Mouse (Mus musculus) neural tube, embryonic 13.5 days (tissue): ENCODE measurements around the gene Tenm2. TPM values are rescaled to one million over a fixed set of nuclear protein-coding genes. Genes with fewer than 3 reads are reported as not detected.

Experiments
- ATAC-seq: fragments of 200-750 bp; cut with Nextera tagmentation; 2 replicates; pipeline ENCODE4 v1.8.0; 2017; ENCODE audit warnings: low read depth, mild to moderate bottlenecking, moderate TSS enrichment, moderate library complexity
- H3K27ac ChIP-seq: fragments of 300-500 bp; sonication (generic); replicated peaks from 2 replicates; pipeline ENCODE4 v1.5.1; 2015; ENCODE audit warnings: moderate library complexity, mild to moderate bottlenecking, inconsistent platforms
- H3K27me3 ChIP-seq: fragments of 300-500 bp; sonication (generic); 2 replicates; pipeline ENCODE4 v1.6.1; 2015; ENCODE audit warnings: mild to moderate bottlenecking, inconsistent platforms
- H3K36me3 ChIP-seq: fragments of 300-500 bp; sonication (generic); 2 replicates; pipeline ENCODE4 v1.6.1; 2015; ENCODE audit warnings: mild to moderate bottlenecking, inconsistent platforms
- H3K4me1 ChIP-seq: fragments of 300-500 bp; sonication (generic); replicated peaks from 2 replicates; pipeline ENCODE4 v1.6.1; 2015; ENCODE audit warnings: inconsistent platforms
- H3K4me2 ChIP-seq: fragments of 300-500 bp; sonication (generic); 2 replicates; pipeline ENCODE4 v1.6.1; 2015; ENCODE audit warnings: inconsistent platforms, mild to moderate bottlenecking, moderate library complexity
- H3K4me3 ChIP-seq: fragments of 300-500 bp; sonication (generic); 2 replicates; pipeline ENCODE4 v1.5.1; 2015; ENCODE audit warnings: mild to moderate bottlenecking, inconsistent platforms
- H3K9ac ChIP-seq: fragments of 300-500 bp; sonication (generic); 2 replicates; pipeline ENCODE4 v1.6.1; 2015; ENCODE audit warnings: moderate library complexity, mild to moderate bottlenecking, inconsistent platforms
- H3K9me3 ChIP-seq: fragments of 300-500 bp; sonication (generic); 2 replicates; pipeline ENCODE4 v1.6.1; 2016; ENCODE audit warnings: inconsistent platforms
- WGBS: fragments of 180-500 bp; shearing (Covaris S2); methylation state at CpG from one replicate; pipeline ENCODE4 v1.1.7; 2015; 5-methylcytosine and 5-hydroxymethylcytosine counted together
- polyA plus RNA-seq: library from polyadenylated mRNA; unstranded; fragments of >200 nt; fragmentation: Nextera tagmentation; extraction: Ambion mirVana; gene quantifications from 2 replicates; pipeline ENCODE4 v1.2.1, GENCODE M21; 2015

Tenm2 gene
- polyA plus RNA-seq, 1 experiment from 2014 or later: 14.2 TPM

GRCm38 (mm10) chr11:36072038-36072437, 1163.7 kb downstream of the Tenm2 start:
- no peak overlapping the region for H3K27ac ChIP-seq
- no peaks in the 10 kb centered on the region for H3K27me3 ChIP-seq
- 40% methylated on average over 9 of the region's 9 CpGs for WGBS
- H3K9ac ChIP-seq: no peak overlapping the region
- H3K4me2 ChIP-seq: no peak overlapping the region
- peaks cover 15% of the 10 kb centered on the region for H3K4me1 ChIP-seq
- H3K9me3 ChIP-seq: no peaks in the 10 kb centered on the region
- no peak overlapping the region for H3K4me3 ChIP-seq
- 0 out of 2 replicates have a peak, but pooled peaks cover 5% of the 10 kb centered on the region for H3K36me3 ChIP-seq
- no peak for ATAC-seq

- H3K9me3 ChIP-seq: no peaks in the 10 kb centered on the region
- no peak overlapping the region for H3K4me2 ChIP-seq
- no peak overlapping the region for H3K9ac ChIP-seq
- no peak overlapping the region for H3K27ac ChIP-seq
- H3K4me3 ChIP-seq: no peak overlapping the region
- H3K36me3 ChIP-seq: peaks cover 14% of the 10 kb centered on the region; the same call in 1 of the 2 replicates
- no peaks in the 10 kb centered on the region for H3K27me3 ChIP-seq
- no peak for ATAC-seq
- H3K4me1 ChIP-seq: peaks cover 11% of the 10 kb centered on the region
- WGBS: 0% methylated on average over 1 of the region's 1 CpGs
Measured at GRCm38 (mm10) chr11:36059325-36059843, 1176.4 kb downstream of the Tenm2 start.

GRCm38 (mm10) chr11:36056525-36056924, 1179.2 kb downstream of the Tenm2 start:
- H3K27me3 ChIP-seq: no peaks in the 10 kb centered on the region
- H3K27ac ChIP-seq: 0 out of 2 replicates have a peak overlapping the region, but pooled peaks have one; percentile 14
- WGBS: 96% methylated on average over 11 of the region's 11 CpGs
- no peak for ATAC-seq
- H3K9ac ChIP-seq: no peak overlapping the region
- peaks cover 11% of the 10 kb centered on the region for H3K4me1 ChIP-seq
- no peak overlapping the region for H3K4me2 ChIP-seq
- no peaks in the 10 kb centered on the region for H3K36me3 ChIP-seq
- H3K9me3 ChIP-seq: no peaks in the 10 kb centered on the region
- H3K4me3 ChIP-seq: no peak overlapping the region

GRCm38 (mm10) chr11:36054323-36054722, 1181.4 kb downstream of the Tenm2 start:
- Histone ChIP-seq H3K4me1 (peaks cover 15% of the 10 kb centered on the region), H3K4me2 (no peak overlapping the region), H3K9ac (no peak overlapping the region), H3K36me3 (no peaks in the 10 kb centered on the region), H3K4me3 (no peak overlapping the region), H3K9me3 (no peaks in the 10 kb centered on the region), H3K27ac (no peak overlapping the region), H3K27me3 (no peaks in the 10 kb centered on the region)
- 64% methylated on average over 7 of the region's 7 CpGs for WGBS
- no peak for ATAC-seq

GRCm38 (mm10) chr11:36053457-36053856, 1182.3 kb downstream of the Tenm2 start:
- no peaks in the 10 kb centered on the region for H3K9me3 ChIP-seq
- no peak overlapping the region for H3K4me2 ChIP-seq
- H3K9ac ChIP-seq: no peak overlapping the region
- ATAC-seq: no peak
- H3K27me3 ChIP-seq: no peaks in the 10 kb centered on the region
- H3K36me3 ChIP-seq: no peaks in the 10 kb centered on the region
- peaks cover 17% of the 10 kb centered on the region for H3K4me1 ChIP-seq
- H3K27ac ChIP-seq: no peak overlapping the region
- H3K4me3 ChIP-seq: no peak overlapping the region
- 51% methylated on average over 4 of the region's 4 CpGs for WGBS

GRCm38 (mm10) chr11:36052598-36052997, 1183.2 kb downstream of the Tenm2 start:
- H3K36me3 ChIP-seq: 0 out of 2 replicates have a peak, but pooled peaks cover under 1% of the 10 kb centered on the region
- H3K4me2 ChIP-seq: no peak overlapping the region
- no peak overlapping the region for H3K4me3 ChIP-seq
- H3K4me1 ChIP-seq: peaks cover 17% of the 10 kb centered on the region
- H3K9ac ChIP-seq: no peak overlapping the region
- ATAC-seq: no peak
- no peak overlapping the region for H3K27ac ChIP-seq
- 85% methylated on average over 2 of the region's 2 CpGs for WGBS
- no peaks in the 10 kb centered on the region for H3K27me3 ChIP-seq
- no peaks in the 10 kb centered on the region for H3K9me3 ChIP-seq

GRCm38 (mm10) chr11:36052091-36052490, 1183.7 kb downstream of the Tenm2 start:
- no peak for ATAC-seq
- H3K27me3 ChIP-seq: no peaks in the 10 kb centered on the region

GRCm38 (mm10) chr11:36049547-36049946, 1186.2 kb downstream of the Tenm2 start:
- H3K4me1 ChIP-seq: peaks cover 16% of the 10 kb centered on the region
- no peaks in the 10 kb centered on the region for H3K9me3 ChIP-seq
- H3K36me3 ChIP-seq: peaks cover 11% of the 10 kb centered on the region
- H3K4me2 ChIP-seq: no peak overlapping the region
- ATAC-seq: no peak
- H3K4me3 ChIP-seq: no peak overlapping the region
- H3K9ac ChIP-seq: no peak overlapping the region
- WGBS: 22% methylated on average over 5 of the region's 5 CpGs
- H3K27ac ChIP-seq: no peak overlapping the region
- no peaks in the 10 kb centered on the region; the same call in 1 of the 2 replicates for H3K27me3 ChIP-seq

More at GRCm38 (mm10) chr11:36052091-36052490, 1183.7 kb downstream of the Tenm2 start:
- H3K4me2 ChIP-seq: no peak overlapping the region
- no peak overlapping the region for H3K27ac ChIP-seq
- H3K9ac ChIP-seq: no peak overlapping the region
- H3K9me3 ChIP-seq: no peaks in the 10 kb centered on the region
- peaks cover 6% of the 10 kb centered on the region for H3K36me3 ChIP-seq
- H3K4me3 ChIP-seq: no peak overlapping the region
- WGBS: 94% methylated on average over 1 of the region's 1 CpGs
- peaks cover 16% of the 10 kb centered on the region for H3K4me1 ChIP-seq

GRCm38 (mm10) chr11:36045681-36046276, 1190.0 kb downstream of the Tenm2 start:
- H3K27me3 ChIP-seq: no peaks in the 10 kb centered on the region; the same call in 1 of the 2 replicates
- H3K9ac ChIP-seq: peak overlapping the region; percentile 41; the same call in 1 of the 2 replicates
- H3K9me3 ChIP-seq: no peaks in the 10 kb centered on the region
- peak overlapping the region; percentile 52 for H3K4me2 ChIP-seq
- ATAC-seq: peak; percentile 68
- H3K4me1 ChIP-seq: peaks cover 16% of the 10 kb centered on the region
- H3K36me3 ChIP-seq: peaks cover 11% of the 10 kb centered on the region
- H3K4me3 ChIP-seq: peak overlapping the region; percentile 40
- 2% methylated on average over 13 of the region's 13 CpGs for WGBS
- peak overlapping the region; percentile 24; the same call in 1 of the 2 replicates for H3K27ac ChIP-seq

GRCm38 (mm10) chr11:36041411-36041810, 1194.4 kb downstream of the Tenm2 start:
- ATAC-seq: no peak
- Histone ChIP-seq H3K36me3 (peaks cover 5% of the 10 kb centered on the region), H3K27ac (no peak overlapping the region), H3K9ac (no peak overlapping the region), H3K4me3 (no peak overlapping the region), H3K4me1 (peaks cover 24% of the 10 kb centered on the region), H3K27me3 (no peaks in the 10 kb centered on the region; the same call in 1 of the 2 replicates), H3K9me3 (no peaks in the 10 kb centered on the region), H3K4me2 (no peak overlapping the region)
- 82% methylated on average over 13 of the region's 13 CpGs for WGBS

GRCm38 (mm10) chr11:36040508-36041233, 1195.1 kb downstream of the Tenm2 start:
- ATAC-seq: no peak
- H3K9ac ChIP-seq: no peak overlapping the region
- H3K27ac ChIP-seq: no peak overlapping the region
- no peaks in the 10 kb centered on the region; the same call in 1 of the 2 replicates for H3K27me3 ChIP-seq
- peaks cover 25% of the 10 kb centered on the region for H3K4me1 ChIP-seq
- no peak overlapping the region for H3K4me2 ChIP-seq
- WGBS: 59% methylated on average over 10 of the region's 10 CpGs
- H3K9me3 ChIP-seq: no peaks in the 10 kb centered on the region
- H3K36me3 ChIP-seq: peaks cover 5% of the 10 kb centered on the region
- H3K4me3 ChIP-seq: no peak overlapping the region

GRCm38 (mm10) chr11:36039825-36040224, 1195.9 kb downstream of the Tenm2 start:
- peaks cover 5% of the 10 kb centered on the region for H3K36me3 ChIP-seq
- H3K4me3 ChIP-seq: no peak overlapping the region
- H3K9me3 ChIP-seq: no peaks in the 10 kb centered on the region
- no peak for ATAC-seq
- H3K27ac ChIP-seq: no peak overlapping the region
- no peak overlapping the region for H3K9ac ChIP-seq
- no peak overlapping the region for H3K4me2 ChIP-seq
- H3K27me3 ChIP-seq: no peaks in the 10 kb centered on the region; the same call in 1 of the 2 replicates
- H3K4me1 ChIP-seq: peaks cover 26% of the 10 kb centered on the region
- WGBS: 61% methylated on average over 10 of the region's 10 CpGs
